Mouse (Mus musculus) embryonic fibroblast, embryonic 13.5 days (primary cell): ENCODE data around the gene Bend7.

Source experiments
- CTCF ChIP-seq: IDR thresholded peaks from 2 replicates; pipeline ENCODE4 v1.5.1; 2011; ENCODE audit warnings: mild to moderate bottlenecking, control low read depth, low read length, moderate library complexity, borderline replicate concordance; ENCODE audit not compliant: insufficient read depth
- POLR2A ChIP-seq: IDR thresholded peaks from 2 replicates; pipeline ENCODE4 v1.6.1; 2011; ENCODE audit warnings: low read depth, mild to moderate bottlenecking, control low read depth, low read length, moderate library complexity

GRCm38 (mm10) chr2:4831493-4831892 lies 113.9 kb downstream of the Bend7 start:
- TF ChIP-seq CTCF (no peak), POLR2A (no peak)
